Mouse (Mus musculus) olfactory bulb, adult 2 months (tissue): ENCODE measurements around the gene Pop7.

Experiments
- CTCF ChIP-seq: fragments of 200-500 bp; IDR thresholded peaks from 2 replicates; pipeline ENCODE4 v1.5.1; 2012; ENCODE audit warnings: low read depth, mild to moderate bottlenecking, low read length, moderate library complexity; ENCODE audit not compliant: insufficient read depth
- POLR2A ChIP-seq: fragments of 200-500 bp; IDR thresholded peaks from 2 replicates; pipeline ENCODE4 v1.6.1; 2012; ENCODE audit warnings: mild to moderate bottlenecking, low read depth, low read length, moderate library complexity; ENCODE audit not compliant: insufficient read depth

DNA sequence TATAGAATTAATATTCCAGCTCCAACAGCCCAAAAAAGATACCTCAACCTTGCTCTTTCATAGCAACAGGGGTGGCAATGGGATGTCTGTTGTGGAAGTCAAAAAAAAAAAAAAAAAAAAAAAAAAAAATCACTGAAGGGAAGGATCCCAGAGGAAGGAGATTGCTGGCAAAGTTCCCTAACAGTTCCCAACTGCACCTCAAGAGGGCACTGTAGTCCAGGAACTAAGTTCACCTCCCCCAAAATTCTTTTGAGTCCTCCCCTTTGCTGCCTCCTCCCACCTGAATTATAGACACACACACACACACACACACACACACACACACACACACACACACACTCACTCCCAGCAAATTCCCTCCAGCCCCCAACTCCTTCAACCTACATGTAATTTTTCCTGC lies 21.2 kb downstream of the Pop7 start:
- TF ChIP-seq POLR2A, result no peak
- TF ChIP-seq CTCF, result 0 out of 2 replicates have a peak, but pooled peaks have one; percentile 25
